Mouse (Mus musculus): Measurements from ENCODE around the gene Cox19. TPM values are rescaled to one million over a fixed set of nuclear protein-coding genes. Genes with fewer than 3 reads are reported as not detected.

Gene Cox19
- polyA plus RNA-seq (2011; ENCODE audit: insufficient read depth, insufficient read length, low replicate concordance, missing spikeins) = 27.6 and 39.3 TPM in 2 replicates

DNA sequence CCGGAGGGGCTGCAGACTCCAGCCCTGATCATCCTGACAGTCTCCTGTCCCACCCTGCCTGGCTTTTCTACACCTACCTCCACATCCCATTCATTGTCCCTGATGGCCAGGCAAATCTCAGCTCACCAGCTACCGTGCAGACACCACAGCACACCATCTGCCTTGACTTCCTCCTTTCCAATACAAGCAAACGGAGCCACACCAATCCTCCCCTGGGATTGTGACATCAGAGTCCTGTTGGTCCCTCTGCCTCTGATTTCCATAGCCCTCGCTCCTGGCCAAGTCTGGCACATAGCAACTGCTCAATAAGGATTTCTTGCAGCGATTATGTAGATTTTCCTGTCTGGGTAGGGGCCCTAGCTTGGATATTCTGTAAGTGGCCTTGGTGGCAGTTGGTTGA is at the start of gene Cox19:
Gene Cox19, minus strand, starts transcription at position 285 of the 400 bp plus-strand sequence.
- no peak within 1 kb of the TSS for H3K4me3 ChIP-seq (replicated peaks; ENCODE audit: control insufficient read depth, low read depth, low read length)
- 33% methylated on average over 5 of the region's 5 CpGs for whole genome bisulfite sequencing
- no peaks in the 10 kb centered on the region for H3K4me1 ChIP-seq (ENCODE audit: control insufficient read depth, insufficient read depth, low read length)
- no peak for TF ChIP-seq POLR2A (IDR thresholded peaks at IDR 0.05; ENCODE audit: borderline replicate concordance, control insufficient read depth, low read depth, low read length)
- no peak for TF ChIP-seq CTCF (IDR thresholded peaks at IDR 0.05; ENCODE audit: control insufficient read depth, insufficient read depth, low read length)
- H3K27ac ChIP-seq (ENCODE audit: control insufficient read depth, insufficient read depth, low read depth, low read length, poor library complexity) = no peak within 1 kb of the TSS

DNA sequence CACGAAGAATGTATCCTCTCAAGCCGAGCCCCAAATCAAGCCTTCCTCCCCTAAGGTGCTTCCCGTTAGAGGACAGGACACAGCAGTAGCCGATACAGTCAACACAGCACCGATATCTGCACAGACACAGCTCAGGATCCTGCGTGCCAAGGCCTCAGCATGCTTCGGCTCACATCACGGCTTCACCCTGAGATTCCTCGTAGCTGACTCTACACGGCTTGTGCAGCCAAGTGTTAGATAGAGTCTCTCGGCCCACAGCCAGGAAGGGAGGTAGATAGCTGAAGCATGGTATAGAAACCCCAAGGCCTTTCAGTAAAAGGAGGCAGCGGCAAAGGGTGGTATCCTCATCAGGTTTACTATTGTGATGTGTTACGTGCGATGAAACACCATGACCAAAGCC is 48.8 kb upstream of the Cox19 start:
- no peak overlapping the region for H3K4me3 ChIP-seq (replicated peaks; ENCODE audit: control insufficient read depth, low read depth, low read length)
- H3K4me1 ChIP-seq (ENCODE audit: control insufficient read depth, insufficient read depth, low read length) = peaks cover 13% of the 10 kb centered on the region
- WGBS = 86% methylated on average over 14 of the region's 14 CpGs
- TF ChIP-seq CTCF (IDR thresholded peaks at IDR 0.05; ENCODE audit: control insufficient read depth, insufficient read depth, low read length) (no peak), POLR2A (IDR thresholded peaks at IDR 0.05; ENCODE audit: borderline replicate concordance, control insufficient read depth, low read depth, low read length) (no peak)
- no peak overlapping the region for H3K27ac ChIP-seq (ENCODE audit: control insufficient read depth, insufficient read depth, low read depth, low read length, poor library complexity)

DNA sequence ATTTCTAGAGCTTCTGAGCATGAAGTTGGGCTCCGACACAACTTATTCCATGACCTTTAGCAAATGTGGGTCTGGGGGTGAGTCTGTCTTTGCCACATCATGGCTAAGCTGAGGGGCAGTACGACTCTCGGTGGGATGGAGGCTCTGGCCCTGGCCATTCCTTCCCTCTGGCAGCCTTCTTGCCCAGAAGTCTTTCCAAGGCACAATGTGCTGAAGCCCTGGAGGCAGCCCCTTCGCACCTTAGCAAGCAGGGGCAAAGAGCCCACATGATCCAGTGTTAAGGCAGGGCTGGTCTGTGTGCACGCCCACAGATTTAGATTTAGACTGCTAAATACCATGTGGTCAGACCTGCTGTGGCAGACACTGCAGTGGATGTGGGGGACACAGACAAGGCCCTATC is 47.6 kb upstream of the Cox19 start:
- no peak overlapping the region for H3K4me3 ChIP-seq (replicated peaks; ENCODE audit: control insufficient read depth, low read depth, low read length)
- WGBS = 80% methylated on average over 5 of the region's 5 CpGs
- H3K4me1 ChIP-seq (ENCODE audit: control insufficient read depth, insufficient read depth, low read length) = peaks cover 7% of the 10 kb centered on the region
- no peak overlapping the region for H3K27ac ChIP-seq (ENCODE audit: control insufficient read depth, insufficient read depth, low read depth, low read length, poor library complexity)
- no peak for TF ChIP-seq POLR2A (IDR thresholded peaks at IDR 0.05; ENCODE audit: borderline replicate concordance, control insufficient read depth, low read depth, low read length)
- no peak for TF ChIP-seq CTCF (IDR thresholded peaks at IDR 0.05; ENCODE audit: control insufficient read depth, insufficient read depth, low read length)

DNA sequence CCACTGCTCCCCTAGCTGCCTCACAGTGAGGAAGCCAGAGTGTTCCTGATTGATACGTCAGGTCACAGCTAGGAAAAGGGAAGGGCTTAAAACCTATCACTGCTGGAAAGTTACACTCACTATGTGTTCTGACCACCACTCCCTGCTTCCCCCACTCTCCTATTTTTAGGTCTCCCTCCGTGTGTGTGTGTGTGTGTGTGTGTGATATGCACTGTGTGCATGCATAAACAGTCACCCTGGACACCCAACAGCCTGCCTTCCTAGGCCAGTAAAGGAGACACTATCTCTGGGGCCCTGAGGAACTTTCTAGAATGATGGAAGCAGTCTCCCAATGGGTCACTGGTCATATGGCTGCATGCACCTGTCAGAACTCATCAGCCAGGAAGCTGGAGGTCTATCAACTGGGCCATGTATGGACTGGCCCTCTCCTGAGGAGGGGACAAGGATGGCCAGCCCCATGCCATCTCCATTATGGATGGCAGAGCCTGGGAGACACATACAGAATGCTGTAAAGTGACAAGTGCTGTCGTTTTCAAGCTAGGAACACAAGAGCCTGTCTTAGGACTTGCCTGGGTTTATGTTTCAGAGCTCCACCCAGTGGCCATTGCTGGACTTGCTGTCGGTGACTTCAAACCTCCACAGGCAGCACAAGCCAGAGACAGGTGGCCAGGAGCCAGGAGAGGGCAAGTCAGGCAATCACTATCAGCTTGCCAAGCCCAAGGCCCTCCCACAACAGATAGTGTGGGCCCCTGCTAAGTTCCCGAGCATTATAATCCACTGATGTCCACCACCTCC is 46.9 kb upstream of the Cox19 start:
- Histone ChIP-seq H3K4me1 (ENCODE audit: control insufficient read depth, insufficient read depth, low read length) (peaks cover 4% of the 10 kb centered on the region), H3K27ac (ENCODE audit: control insufficient read depth, insufficient read depth, low read depth, low read length, poor library complexity) (no peak overlapping the region), H3K4me3 (replicated peaks; ENCODE audit: control insufficient read depth, low read depth, low read length) (no peak overlapping the region)
- TF ChIP-seq POLR2A (IDR thresholded peaks at IDR 0.05; ENCODE audit: borderline replicate concordance, control insufficient read depth, low read depth, low read length) (no peak), CTCF (IDR thresholded peaks at IDR 0.05; ENCODE audit: control insufficient read depth, insufficient read depth, low read length) (peak; percentile 93)
- whole genome bisulfite sequencing = 17% methylated on average over 5 of the region's 5 CpGs

DNA sequence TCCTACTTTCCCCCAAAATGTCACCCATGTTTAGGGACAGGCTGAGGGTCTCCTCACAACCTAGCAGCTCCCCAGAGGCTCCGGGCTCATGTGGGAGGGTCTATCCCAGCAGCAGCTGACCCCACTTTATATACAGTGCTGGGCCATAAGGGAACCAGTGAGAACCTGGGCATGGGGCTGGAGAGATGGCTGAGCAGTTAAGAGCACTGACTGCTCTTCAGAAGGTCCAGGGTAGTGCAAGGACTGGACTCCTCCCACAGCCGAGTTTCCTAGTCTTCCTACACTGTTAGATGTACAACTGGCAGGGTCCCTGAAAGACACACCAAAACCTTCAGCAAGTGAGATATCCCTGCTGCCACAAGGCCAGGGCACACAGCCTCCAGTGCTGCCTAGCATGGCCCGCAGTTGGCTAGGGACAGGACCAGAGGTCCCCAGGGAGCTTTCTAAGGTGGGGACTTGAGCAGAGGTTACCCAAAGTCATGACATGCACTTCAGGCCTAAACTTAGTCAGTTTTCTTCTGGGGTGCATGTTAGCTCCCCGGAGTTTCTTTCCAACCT is 46.2 kb upstream of the Cox19 start:
- no peak overlapping the region for H3K27ac ChIP-seq (ENCODE audit: control insufficient read depth, insufficient read depth, low read depth, low read length, poor library complexity)
- WGBS = 78% methylated on average over 4 of the region's 4 CpGs
- H3K4me1 ChIP-seq (ENCODE audit: control insufficient read depth, insufficient read depth, low read length) = peaks cover 4% of the 10 kb centered on the region
- TF ChIP-seq POLR2A (IDR thresholded peaks at IDR 0.05; ENCODE audit: borderline replicate concordance, control insufficient read depth, low read depth, low read length) (no peak), CTCF (IDR thresholded peaks at IDR 0.05; ENCODE audit: control insufficient read depth, insufficient read depth, low read length) (no peak)
- H3K4me3 ChIP-seq (replicated peaks; ENCODE audit: control insufficient read depth, low read depth, low read length) = no peak overlapping the region

DNA sequence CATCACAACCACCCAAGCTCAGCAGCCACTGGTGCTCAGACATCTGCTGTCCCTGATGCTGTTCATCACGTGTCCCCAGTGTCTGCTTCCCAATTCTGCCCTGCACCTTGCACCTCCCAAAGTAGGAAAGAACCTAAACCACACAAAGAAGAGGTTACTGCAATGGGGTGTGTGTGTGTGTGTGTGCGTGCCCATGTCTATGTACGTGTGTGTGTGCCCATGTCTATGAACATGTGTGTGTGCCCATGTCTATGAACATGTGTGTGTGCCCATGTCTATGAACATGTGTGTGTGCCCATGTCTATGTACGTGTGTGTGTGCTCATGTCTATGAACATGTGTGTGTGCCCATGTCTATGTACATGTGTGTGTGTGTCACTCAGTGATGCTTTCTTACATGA is 44.3 kb upstream of the Cox19 start:
- WGBS = 83% methylated on average over 4 of the region's 4 CpGs
- H3K27ac ChIP-seq (ENCODE audit: control insufficient read depth, insufficient read depth, low read depth, low read length, poor library complexity) = no peak overlapping the region
- peaks cover 4% of the 10 kb centered on the region for H3K4me1 ChIP-seq (ENCODE audit: control insufficient read depth, insufficient read depth, low read length)
- no peak overlapping the region for H3K4me3 ChIP-seq (replicated peaks; ENCODE audit: control insufficient read depth, low read depth, low read length)
- no peak for TF ChIP-seq POLR2A (IDR thresholded peaks at IDR 0.05; ENCODE audit: borderline replicate concordance, control insufficient read depth, low read depth, low read length)
- TF ChIP-seq CTCF (IDR thresholded peaks at IDR 0.05; ENCODE audit: control insufficient read depth, insufficient read depth, low read length) = no peak

DNA sequence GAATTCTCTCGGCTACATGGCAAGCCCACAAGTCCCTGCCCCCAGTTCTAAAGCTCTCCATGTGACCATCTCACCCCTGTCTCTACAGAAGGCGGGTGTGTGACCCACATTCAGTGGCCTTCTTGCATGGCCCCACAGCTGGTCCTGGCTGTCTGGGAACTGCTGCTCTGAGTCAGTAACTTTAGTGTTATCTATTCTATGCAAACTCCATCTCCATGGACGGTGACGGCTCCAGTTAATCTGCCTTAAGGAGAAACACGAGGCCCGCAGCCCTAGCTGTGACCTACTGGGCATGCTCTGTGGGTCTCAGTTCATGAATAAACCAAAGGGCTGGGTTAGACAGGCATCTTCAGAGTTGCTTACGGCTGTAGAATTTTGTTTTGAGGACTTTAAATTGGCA is 43.2 kb upstream of the Cox19 start:
- WGBS = 66% methylated on average over 7 of the region's 7 CpGs
- no peak for TF ChIP-seq CTCF (IDR thresholded peaks at IDR 0.05; ENCODE audit: control insufficient read depth, insufficient read depth, low read length)
- TF ChIP-seq POLR2A (IDR thresholded peaks at IDR 0.05; ENCODE audit: borderline replicate concordance, control insufficient read depth, low read depth, low read length) = no peak
- no peak overlapping the region; the same call in 1 of the 2 replicates for H3K27ac ChIP-seq (ENCODE audit: control insufficient read depth, insufficient read depth, low read depth, low read length, poor library complexity)
- H3K4me1 ChIP-seq (ENCODE audit: control insufficient read depth, insufficient read depth, low read length) = peaks cover 4% of the 10 kb centered on the region
- H3K4me3 ChIP-seq (replicated peaks; ENCODE audit: control insufficient read depth, low read depth, low read length) = no peak overlapping the region

DNA sequence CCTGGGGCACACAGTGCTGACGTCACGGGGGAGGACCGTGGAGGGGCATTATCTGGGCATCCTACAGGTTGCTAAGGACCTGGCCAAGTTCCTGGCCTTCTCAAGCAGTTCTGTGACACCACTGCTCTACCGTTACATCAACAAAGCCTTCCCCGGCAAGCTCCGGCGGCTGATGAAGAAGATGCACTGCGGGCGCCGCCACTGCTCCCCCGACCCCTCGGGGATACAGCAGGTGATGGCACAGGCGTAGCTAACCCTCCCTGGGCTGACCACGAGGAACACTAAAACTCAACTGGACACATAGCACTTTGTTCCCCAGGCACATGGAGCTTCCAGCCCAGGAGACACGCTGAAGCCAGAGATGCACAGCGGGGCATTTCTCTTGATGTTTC is 42.0 kb upstream of the Cox19 start:
- no peak overlapping the region for H3K27ac ChIP-seq (ENCODE audit: control insufficient read depth, insufficient read depth, low read depth, low read length, poor library complexity)
- H3K4me1 ChIP-seq (ENCODE audit: control insufficient read depth, insufficient read depth, low read length) = peaks cover 9% of the 10 kb centered on the region
- no peak overlapping the region for H3K4me3 ChIP-seq (replicated peaks; ENCODE audit: control insufficient read depth, low read depth, low read length)
- TF ChIP-seq CTCF (IDR thresholded peaks at IDR 0.05; ENCODE audit: control insufficient read depth, insufficient read depth, low read length) = no peak
- TF ChIP-seq POLR2A (IDR thresholded peaks at IDR 0.05; ENCODE audit: borderline replicate concordance, control insufficient read depth, low read depth, low read length) = no peak
- 90% methylated on average over 16 of the region's 16 CpGs for whole genome bisulfite sequencing
